Mouse (Mus musculus) right cerebral cortex, postnatal 10 days (tissue): Measurements from ENCODE around the gene Irf2.

Experiments used
- DNase-seq, 2 experiments: peaks; one replicate each; pipeline ENCODE4 v3.0.0; 2021; ENCODE audit warnings: low spot score in 2 of 2

Gene Irf2

DNA sequence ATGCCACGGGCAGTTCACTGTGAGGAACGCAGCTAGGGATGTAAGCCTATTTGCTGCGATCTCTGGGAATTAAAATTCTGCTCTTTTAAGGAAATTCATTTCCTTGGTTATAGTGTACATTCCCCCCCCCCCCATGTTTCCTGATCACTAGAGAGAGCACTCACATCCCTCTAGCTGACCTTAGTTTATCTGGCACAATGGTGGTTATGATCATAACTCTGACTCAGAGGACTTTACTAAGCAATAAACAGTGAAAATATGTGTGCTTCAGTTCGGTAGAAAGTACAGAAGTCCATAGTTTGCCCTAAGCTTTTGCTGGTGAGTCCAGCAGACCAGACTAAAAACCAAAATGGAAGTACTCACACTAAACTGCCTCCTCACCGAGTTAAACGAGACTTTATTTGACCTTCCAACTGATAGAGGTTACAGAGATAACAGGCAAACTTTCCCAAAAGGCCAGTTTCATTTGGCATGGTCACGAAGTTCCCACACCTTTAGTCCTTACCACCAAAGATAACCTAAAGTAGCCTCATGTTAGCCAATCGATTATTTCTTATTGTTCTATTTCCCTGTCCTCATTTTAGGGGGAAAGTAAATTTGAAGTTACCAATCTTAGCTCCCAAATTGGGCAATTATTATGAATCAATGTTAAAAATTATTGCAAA is 142.4 kb downstream of the Irf2 start:
- DNase-seq = no peak

DNA sequence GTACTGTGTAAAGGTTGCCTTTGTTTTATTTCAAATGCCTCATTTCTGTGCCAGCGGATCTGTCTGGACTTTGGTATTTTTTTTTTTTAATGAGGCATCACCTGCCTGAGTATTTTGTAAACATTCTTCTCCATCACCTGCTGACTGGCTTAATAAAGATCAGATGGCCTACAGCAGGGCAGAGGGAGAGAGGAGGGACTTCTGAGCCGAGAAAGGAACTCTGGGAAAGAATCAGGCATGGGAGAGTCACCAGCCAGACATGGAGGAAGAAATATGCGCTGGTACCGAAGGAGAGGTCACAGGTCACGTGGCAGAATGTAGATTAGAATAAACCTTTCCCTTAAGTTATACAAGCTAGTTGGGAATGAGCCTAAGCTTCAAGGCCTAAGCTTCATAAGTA is 143.2 kb downstream of the Irf2 start:
- DNase-seq = no peak

DNA sequence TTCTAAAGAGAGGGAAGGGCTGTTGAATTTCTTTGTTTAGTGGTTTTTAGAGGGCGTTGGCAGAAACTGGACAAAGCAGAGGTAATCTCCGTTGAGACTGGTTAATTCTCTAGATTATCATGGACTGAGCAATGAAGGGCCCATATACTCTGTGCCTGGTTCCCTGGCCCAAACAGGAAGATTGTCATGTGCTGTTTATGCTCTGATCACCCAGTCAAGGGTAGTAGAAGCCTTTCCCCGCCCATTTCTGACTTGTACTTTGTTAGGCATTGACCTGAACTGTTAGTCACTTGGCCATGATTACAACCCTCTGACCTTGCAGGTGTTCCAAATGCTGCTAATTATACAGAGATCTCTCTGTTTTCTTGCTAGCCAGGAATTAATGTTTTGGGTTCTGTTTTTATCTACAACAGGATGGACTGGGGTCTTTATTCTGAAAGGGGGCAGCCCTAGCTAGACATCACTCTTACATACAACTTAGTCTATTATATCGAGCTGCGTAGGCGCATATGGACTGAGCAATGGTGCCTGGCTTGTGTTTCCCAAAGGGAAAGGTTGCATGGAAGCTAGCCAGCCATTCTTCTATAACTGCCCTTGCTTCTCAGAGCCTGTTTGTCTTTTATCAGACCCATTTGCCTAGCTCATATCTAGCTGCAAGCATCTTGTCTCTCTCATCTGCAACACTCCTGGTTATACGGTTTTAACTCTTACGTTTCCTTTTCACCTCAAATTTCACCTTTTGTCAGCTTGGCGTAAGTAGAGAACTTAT is 143.9 kb downstream of the Irf2 start:
- DNase-seq = no peak

DNA sequence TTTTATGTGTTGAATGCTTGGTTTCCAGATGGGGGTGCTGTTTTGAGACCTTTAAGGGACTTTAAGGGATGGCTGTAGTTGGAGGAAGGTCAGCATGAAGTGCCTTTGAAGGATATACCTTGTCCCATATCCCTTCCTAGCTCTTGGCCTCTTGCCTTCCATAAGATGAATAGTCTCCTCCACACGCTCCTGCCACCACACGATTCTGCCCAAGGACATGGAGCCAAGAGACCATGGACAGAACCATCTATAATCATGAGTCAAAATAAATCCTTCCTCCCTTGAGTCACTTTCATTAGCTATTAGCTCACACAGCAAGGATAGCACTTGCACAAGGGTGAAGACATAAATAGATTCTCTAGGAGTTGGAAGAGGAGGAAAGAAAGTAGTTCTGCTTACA is 146.3 kb downstream of the Irf2 start:
- no peak for DNase-seq

DNA sequence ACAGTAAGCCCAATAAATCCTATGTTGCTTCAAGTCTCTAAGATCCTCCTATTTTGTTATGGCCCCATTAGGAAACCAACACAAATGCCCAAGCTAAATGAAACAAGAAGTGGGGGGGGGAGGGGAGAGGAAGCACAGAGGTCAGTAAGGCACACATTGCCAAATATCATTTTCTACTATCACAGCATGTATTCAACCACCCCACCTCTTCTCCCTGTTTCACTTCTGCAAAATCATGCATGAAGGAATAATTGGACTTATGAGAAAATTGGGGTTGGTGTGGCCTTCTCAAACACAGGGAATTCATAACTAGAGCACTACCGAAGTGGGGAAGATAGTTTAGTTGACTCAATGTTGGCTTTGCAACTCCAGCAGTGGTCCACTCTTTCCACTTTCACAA is 146.7 kb downstream of the Irf2 start:
- DNase-seq = no peak

DNA sequence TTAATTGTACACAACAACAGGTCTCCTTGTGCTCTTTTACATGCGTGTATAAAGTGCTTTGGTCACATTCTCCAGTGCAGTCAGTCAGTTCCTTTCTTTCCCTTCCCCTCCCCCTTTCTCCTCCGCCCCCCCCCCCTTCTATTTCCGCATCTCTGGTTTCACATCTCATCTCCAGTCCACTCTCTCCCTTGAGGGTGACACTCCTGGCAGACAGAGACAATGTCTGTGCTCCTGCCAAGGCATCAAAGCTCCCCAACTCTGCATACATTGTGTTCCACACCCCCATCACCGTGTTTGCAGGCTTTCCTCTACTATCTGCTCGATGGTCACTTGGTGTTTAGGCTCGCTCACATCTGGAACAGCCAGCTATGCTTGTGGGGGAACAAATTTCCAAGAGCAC is 147.9 kb downstream of the Irf2 start:
- no peak for DNase-seq

DNA sequence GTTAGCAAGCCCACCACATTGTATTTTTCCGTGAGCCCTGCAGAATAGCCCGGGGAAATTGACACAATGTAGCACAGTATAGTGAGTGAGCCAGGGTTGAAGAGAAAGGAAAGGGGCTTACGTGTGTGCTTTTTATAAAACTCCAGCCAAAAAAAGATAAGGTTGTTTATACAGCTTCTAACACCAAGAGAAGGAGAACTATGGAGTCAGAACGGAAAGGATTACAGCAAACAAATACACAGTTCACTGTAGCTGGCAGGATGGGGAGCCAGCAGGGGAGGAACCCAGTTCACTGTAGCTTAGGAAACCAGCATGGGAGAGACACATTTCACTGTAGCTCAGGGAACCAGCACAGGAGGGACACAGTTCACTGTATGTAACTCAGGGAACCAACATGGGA is 149.0 kb downstream of the Irf2 start:
- DNase-seq = no peak

DNA sequence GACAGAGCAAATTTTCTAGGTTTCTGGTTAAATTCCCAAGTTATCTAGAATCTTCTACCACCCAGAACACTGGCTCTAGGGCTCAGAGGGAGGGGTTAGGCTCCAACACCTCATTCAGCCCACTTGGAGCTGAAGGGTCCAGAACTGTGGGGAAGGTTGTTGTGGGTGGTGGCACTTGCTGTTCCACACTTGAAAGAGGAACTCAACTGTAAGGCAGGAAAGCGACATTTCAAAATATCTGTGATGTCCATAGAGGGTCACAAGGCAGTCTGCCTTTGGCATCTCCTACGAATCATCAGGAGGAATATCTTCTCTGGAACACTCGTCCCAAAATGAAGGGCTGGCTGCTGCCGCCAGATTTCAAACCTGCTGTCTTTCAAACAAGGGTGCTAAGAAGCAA is 150.7 kb downstream of the Irf2 start:
- DNase-seq = no peak

DNA sequence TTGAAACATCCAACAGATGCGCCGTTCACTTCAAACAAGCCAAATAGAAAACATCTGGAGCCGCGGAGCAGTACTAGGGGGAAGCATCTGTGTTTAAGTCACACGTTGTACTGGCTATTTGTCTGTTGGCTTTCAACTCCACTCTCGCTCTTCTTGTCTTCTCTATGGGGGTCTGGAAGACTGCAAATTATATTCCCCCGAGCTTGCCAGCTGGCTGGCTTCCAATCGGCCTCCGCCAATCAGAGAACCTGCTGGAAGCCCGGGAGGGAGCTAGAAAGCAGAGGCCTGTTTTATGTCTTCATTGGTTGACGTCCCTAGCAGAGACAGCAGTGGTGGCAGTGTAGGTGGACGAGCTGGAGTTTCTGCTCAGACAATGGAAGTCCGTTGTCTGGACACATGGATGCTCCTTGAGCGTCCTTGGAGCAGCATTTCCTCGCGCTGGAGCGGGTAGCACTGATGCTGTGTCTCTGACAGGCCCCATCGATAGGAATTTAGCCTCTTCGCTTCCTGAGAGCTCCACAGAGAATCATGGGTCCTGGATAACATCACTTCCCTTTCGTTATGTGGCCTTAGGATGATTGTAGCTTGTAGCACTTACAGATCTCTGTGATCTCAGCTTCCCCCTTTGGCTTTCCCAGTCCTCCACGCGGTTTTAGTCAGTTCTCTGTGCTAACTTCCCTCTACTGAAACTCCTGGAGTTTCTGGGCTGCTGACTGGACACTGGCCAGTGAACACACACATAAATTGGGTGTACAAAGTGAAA is 153.2 kb downstream of the Irf2 start:
- peak; percentile 59 to 69 for DNase-seq

DNA sequence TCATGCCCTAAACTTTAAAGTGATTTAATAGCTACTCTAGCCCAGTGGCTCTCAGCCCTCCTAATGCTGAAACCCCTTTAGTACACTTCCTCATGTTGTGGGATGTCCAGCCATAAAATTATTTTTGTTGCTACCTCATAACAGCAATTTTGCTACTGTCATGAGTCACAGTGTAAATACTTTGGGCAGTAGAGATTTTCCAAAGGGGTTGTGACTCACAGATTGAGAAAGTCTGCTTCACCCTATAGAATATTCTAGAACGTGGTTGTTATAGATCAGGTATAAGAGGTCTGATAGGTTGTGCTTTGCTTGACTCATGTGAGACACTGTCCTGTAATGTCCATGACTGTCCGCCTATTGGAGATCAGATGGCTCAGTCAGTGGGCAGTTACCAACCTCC is 154.9 kb downstream of the Irf2 start:
- no peak for DNase-seq

DNA sequence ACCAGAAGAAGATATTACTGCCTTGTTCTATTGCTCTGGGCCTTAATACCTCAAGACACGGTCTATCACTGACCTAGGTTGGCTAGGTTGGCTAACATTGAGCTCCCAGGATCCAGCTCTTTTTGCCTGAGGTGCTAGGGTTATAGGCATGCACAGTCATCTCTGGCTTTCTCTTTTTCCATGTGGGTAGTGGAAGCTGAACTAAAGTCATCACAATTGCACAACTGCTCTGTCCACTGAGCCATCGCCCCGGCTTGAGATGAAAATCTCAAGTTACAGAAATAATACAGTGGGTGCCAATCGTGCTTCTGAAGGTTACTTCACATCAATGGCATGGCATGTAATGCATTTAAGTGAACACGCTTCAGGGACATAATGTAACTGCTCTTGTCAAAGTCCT is 156.5 kb downstream of the Irf2 start:
- DNase-seq = no peak

DNA sequence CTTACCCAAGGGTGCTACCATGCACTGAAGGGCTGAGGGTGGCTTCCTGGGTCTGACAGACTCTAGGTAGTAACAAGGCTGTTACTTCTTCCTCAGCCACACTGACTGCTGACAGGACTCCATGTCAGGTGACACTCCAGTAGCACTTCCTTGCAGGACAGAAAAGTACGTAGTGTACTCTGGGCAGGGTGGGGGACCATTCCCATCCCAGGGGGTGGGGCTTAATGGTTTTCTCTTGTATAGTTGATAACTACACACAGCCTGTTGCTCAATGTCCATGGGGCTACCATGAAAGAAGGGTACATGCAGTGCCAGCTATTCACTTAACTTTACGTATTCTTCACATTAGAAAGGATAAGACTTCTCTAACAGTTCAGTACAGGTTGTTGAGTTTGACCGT is 157.2 kb downstream of the Irf2 start:
- DNase-seq = no peak
